Mouse (Mus musculus) midbrain, embryonic 10.5 days (tissue): ENCODE measurements at regions not wholly inside any gene's neighbourhood (a gene's known extent, or its start where the extent isn't known, plus 50 kb on each side); places are given as distances from the start of the nearest gene placed in this dataset.

Experiments used
- DNase-seq: peaks from one replicate; pipeline ENCODE4 v3.0.0-alpha.2; 2017; ENCODE audit warnings: low spot score
- H3K27ac ChIP-seq: fragments of 300-500 bp; sonication (generic); replicated peaks from 2 replicates; pipeline ENCODE4 v1.5.1; 2016; ENCODE audit warnings: mild to moderate bottlenecking
- H3K27me3 ChIP-seq: fragments of 300-500 bp; sonication (generic); 2 replicates; pipeline ENCODE4 v1.6.1; 2016; ENCODE audit warnings: low read depth, mild to moderate bottlenecking; ENCODE audit not compliant: poor library complexity, severe bottlenecking
- H3K36me3 ChIP-seq: fragments of 300-500 bp; sonication (generic); 2 replicates; pipeline ENCODE4 v1.6.1; 2016; ENCODE audit warnings: mild to moderate bottlenecking, moderate library complexity
- H3K4me1 ChIP-seq: fragments of 300-500 bp; sonication (generic); 2 replicates; pipeline ENCODE4 v1.6.1; 2016
- H3K4me3 ChIP-seq: fragments of 300-500 bp; sonication (generic); 2 replicates; pipeline ENCODE4 v1.5.1; 2016; ENCODE audit warnings: mild to moderate bottlenecking, moderate library complexity
- H3K9me3 ChIP-seq: fragments of 300-500 bp; sonication (generic); replicated peaks from 2 replicates; pipeline ENCODE4 v1.6.1; 2016; ENCODE audit warnings: mild to moderate bottlenecking
- WGBS: fragments of 180-500 bp; shearing (Covaris S2); methylation state at CpG from one replicate; pipeline ENCODE4 v1.1.7; 2016; 5-methylcytosine and 5-hydroxymethylcytosine counted together

DNA sequence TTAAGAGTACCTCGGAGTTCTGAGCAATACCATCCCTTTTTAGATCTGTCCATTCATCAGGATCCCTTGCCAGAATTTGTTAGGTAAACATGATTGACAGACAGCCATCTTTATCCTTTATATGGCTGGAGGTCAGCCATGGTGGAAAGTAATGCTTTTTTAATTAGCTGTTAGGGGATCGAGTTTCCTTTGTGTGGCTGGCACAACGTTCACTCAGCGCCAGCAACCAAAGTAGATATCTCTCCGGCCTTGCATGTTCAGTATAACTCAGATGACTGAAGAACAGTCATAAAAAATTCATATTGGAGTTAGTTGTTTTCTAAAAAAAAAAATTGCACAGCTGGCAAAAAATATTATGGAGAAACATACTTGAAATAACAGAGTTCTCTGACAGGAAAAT is 186.4 kb downstream of the Rps12 start:
- H3K27me3 ChIP-seq = no peaks in the 10 kb centered on the region
- H3K4me1 ChIP-seq = no peaks in the 10 kb centered on the region
- no peak overlapping the region for H3K4me3 ChIP-seq
- no peak overlapping the region for H3K27ac ChIP-seq
- WGBS = 50% methylated on average over 5 of the region's 5 CpGs
- H3K36me3 ChIP-seq = no peaks in the 10 kb centered on the region
- DNase-seq = no peak
- no peaks in the 10 kb centered on the region for H3K9me3 ChIP-seq

DNA sequence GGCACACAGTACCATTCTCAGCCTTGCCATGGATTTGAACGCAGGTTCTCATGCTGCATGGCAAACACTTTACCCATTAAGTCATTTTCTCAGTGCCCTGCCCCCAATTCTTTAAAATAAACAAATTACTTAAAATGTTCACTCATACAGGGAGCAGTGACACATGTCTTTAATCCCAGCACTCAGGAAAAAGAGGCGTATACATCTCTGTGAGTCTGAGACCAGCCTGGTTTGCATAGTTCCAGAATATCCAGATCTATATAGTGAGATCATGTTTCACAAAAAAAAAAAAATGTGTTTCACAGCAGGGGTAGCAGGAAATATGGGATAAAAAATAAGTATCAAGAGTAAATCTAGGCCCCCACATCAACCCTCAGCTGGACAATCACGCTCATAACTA is 191.5 kb downstream of the Rps12 start:
- Histone ChIP-seq H3K27ac (no peak overlapping the region), H3K27me3 (no peaks in the 10 kb centered on the region), H3K9me3 (no peaks in the 10 kb centered on the region), H3K36me3 (no peaks in the 10 kb centered on the region), H3K4me1 (no peaks in the 10 kb centered on the region), H3K4me3 (no peak overlapping the region)
- 88% methylated on average over 3 of the region's 3 CpGs for WGBS
- no peak for DNase-seq

DNA sequence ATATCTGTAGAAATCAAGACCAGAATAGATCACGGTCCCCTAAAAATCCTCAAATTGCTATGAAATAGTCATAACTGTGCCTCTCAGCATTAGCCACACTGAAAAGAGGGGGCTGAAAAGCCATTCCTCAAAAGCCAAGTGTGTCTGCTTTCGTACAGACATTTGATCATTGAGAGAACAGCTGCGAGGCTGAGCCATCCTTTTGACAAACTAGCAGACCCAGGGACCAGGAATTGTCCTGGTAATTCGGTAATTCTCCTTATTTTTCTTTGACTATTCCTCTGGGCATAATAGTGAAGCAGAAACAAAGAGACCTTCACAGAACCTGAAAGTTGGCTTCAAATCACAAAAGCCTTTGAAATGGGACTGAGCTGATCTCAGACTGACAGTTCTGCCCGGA is 206.8 kb downstream of the Rps12 start:
- no peak for DNase-seq
- no peaks in the 10 kb centered on the region for H3K9me3 ChIP-seq
- H3K4me1 ChIP-seq = peaks cover 7% of the 10 kb centered on the region; the same call in 1 of the 2 replicates
- H3K4me3 ChIP-seq = no peak overlapping the region
- 54% methylated on average over 5 of the region's 5 CpGs for WGBS
- H3K36me3 ChIP-seq = no peaks in the 10 kb centered on the region
- H3K27me3 ChIP-seq = no peaks in the 10 kb centered on the region
- 0 out of 2 replicates have a peak overlapping the region, but pooled peaks have one; percentile 10 for H3K27ac ChIP-seq

DNA sequence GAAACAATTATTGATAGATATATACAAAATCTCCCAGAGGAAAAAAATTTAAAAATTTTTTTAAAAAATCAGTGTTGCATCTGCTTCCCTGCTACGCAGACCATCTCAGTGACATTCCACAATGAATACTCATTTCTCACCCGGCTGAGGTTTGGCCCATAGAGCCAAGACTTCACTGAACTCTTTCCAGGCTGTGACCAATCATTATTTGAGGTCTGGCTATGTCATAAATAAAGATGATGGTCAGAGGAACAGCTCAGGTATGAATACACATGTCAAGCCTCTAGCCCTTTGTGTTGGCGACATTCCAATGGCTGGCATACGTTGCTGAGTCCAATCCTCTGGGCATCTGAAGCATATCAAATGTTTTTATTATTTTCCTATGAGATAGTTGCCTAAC is 216.1 kb downstream of the Rps12 start:
- no peak overlapping the region for H3K27ac ChIP-seq
- no peak overlapping the region for H3K4me3 ChIP-seq
- H3K4me1 ChIP-seq = no peaks in the 10 kb centered on the region
- H3K27me3 ChIP-seq = no peaks in the 10 kb centered on the region
- no peaks in the 10 kb centered on the region for H3K36me3 ChIP-seq
- H3K9me3 ChIP-seq = no peaks in the 10 kb centered on the region
- DNase-seq = no peak
- WGBS = 93% methylated on average over 4 of the region's 4 CpGs

DNA sequence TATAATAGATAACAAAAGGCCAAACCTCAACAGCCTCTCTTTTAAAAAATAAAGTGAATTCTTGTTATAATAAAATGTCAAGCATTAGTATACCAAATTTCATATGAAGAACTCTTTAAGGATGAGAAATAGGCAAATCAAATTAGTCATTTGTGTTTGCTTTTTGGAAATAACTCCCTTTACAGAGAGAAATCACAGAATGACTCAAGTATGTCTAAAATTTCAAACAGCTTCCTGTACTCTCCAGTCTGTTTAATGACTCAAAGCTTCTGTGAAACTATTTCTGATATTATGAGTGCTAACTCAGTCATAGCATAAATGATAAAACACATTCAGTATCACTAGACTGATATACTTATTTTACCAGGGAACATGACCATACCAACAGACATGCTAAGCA is 217.7 kb downstream of the Rps12 start:
- Histone ChIP-seq H3K27ac (no peak overlapping the region), H3K9me3 (no peaks in the 10 kb centered on the region), H3K4me3 (no peak overlapping the region), H3K27me3 (no peaks in the 10 kb centered on the region), H3K4me1 (no peaks in the 10 kb centered on the region), H3K36me3 (no peaks in the 10 kb centered on the region)
- no peak for DNase-seq

DNA sequence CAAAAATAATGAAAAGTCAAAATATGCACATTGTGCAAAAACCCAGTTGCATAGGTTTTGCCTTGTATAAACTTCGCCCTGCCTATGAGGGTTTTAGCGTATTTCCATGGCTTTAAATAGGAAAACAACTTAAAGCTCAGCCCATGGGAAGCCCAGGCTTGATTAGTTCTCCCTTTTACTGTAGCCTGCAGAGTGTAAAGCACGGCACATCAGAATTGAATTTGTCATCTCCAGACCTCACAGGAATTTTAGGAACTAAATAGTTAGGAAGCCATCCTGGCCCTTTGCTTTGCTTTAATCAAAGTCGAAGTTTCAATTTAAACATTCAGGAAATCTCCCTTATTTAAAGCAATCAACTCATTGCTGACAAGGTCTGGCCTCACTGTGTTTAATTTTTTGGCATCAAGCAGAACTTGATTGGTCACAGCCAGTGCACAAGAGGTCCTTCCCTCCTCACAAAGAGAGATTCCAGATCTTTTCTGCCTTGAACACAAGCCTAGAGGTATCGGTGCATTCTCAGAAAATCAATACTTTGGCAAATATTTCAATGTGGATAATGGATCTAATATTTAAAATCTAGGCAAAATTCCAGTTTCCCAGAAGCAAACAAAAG is 211.8 kb upstream of the Eya4 start:
- H3K36me3 ChIP-seq = no peaks in the 10 kb centered on the region
- no peaks in the 10 kb centered on the region for H3K9me3 ChIP-seq
- H3K4me1 ChIP-seq = no peaks in the 10 kb centered on the region
- 90% methylated on average over 5 of the region's 5 CpGs for WGBS
- no peaks in the 10 kb centered on the region for H3K27me3 ChIP-seq
- no peak overlapping the region for H3K4me3 ChIP-seq
- no peak for DNase-seq
- no peak overlapping the region for H3K27ac ChIP-seq

DNA sequence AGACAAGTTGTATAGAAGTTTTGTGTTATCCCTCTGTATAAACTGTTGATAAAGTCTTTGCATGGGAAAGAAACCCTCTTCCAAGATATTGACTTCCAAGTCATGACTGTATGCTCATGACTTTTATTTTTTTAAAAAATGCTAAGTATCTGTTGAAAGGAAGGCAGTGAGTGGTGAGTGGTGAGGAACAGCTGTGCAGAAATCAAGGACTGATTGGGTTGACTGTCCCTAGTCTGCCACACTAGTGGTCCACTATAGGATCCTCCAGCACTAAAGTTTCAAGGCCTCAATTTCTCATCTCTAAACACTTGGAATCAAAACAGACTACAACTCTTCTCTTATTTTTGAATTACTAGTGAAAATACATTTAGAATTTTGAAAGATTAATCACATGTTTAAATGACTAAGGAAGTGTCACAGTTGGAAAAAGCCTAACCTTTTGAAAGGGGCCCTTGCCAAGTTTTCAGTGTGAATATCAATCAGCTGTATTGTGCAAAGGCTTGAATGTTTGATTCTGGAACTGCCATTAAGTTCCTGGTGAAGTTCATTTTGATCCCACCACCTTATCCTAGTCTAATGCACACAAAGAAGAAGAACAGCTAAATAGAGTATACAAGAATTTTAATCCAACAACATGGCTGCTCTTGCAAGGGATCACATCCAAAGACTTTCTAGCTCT is 209.5 kb upstream of the Eya4 start:
- Histone ChIP-seq H3K27me3 (no peaks in the 10 kb centered on the region), H3K36me3 (no peaks in the 10 kb centered on the region), H3K9me3 (no peaks in the 10 kb centered on the region), H3K27ac (no peak overlapping the region), H3K4me1 (no peaks in the 10 kb centered on the region), H3K4me3 (no peak overlapping the region)
- DNase-seq = no peak

DNA sequence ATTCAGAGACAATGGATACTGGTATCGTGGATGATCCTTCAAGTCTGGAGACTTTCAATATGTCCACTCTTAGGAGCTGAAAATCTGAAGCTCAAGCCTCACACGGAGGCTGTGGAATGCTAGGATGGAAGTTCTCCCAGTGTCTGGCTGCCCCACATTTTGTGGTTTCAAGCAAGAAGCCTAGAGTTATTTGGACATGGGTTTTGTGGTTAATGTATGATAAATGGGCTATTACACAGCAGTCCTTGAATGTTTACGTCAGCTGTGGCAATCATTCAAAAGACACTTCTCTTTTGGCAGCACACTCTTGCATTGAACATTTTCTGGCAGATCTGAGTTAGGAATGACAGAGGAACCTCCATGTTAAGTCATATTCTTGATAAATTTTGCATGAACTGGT is 207.2 kb upstream of the Eya4 start:
- Histone ChIP-seq H3K36me3 (no peaks in the 10 kb centered on the region), H3K27me3 (no peaks in the 10 kb centered on the region), H3K4me3 (no peak overlapping the region), H3K4me1 (no peaks in the 10 kb centered on the region), H3K27ac (no peak overlapping the region), H3K9me3 (no peaks in the 10 kb centered on the region)
- WGBS = 89% methylated on average over 3 of the region's 3 CpGs
- DNase-seq = no peak

DNA sequence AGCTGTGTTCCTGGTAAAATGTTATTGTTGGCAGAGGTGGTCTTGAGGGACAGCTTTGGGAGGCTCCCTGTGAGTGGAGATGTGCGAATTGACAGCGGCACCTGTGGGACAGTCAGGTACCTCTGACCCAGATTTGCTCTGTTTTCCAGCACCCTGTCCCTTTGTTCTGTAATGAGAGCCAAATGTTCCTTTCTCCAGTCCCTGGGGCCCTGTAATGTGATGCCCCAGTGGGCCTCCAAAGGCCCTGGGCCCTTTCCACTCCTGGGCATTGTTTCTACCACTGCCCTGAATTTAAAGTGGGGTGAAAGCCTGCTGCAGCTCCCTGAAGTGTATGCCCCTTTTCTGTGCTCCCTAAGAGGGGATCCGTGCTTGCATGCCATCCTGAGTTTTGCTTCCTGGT is 198.6 kb upstream of the Eya4 start:
- Histone ChIP-seq H3K36me3 (no peaks in the 10 kb centered on the region), H3K27me3 (no peaks in the 10 kb centered on the region), H3K4me1 (peaks cover 10% of the 10 kb centered on the region), H3K9me3 (no peaks in the 10 kb centered on the region), H3K4me3 (no peak overlapping the region), H3K27ac (peak overlapping the region; percentile 57; the same call in 1 of the 2 replicates)
- 19% methylated on average over 3 of the region's 3 CpGs for WGBS
- no peak for DNase-seq

DNA sequence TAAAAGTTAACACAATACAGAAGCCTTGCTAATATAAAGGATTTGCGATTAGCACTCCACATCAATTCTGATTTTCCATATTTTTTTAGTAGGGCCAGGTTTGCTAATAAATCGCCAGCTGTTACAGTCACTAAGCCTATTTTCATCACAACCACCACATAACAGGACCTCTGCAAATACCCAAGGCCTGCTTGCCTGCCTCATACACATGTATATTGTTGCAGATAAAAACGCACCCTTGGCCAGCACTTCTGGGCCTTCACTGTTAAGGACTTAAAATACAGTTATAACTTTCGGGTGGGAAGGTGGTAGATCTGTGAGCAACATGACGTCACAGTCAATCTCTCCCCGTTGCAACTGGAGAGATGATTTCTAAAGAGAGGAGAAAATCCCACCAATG is 197.7 kb upstream of the Eya4 start:
- no peaks in the 10 kb centered on the region for H3K9me3 ChIP-seq
- H3K27me3 ChIP-seq = no peaks in the 10 kb centered on the region
- DNase-seq = no peak
- no peak overlapping the region for H3K4me3 ChIP-seq
- 91% methylated on average over 6 of the region's 6 CpGs for WGBS
- H3K4me1 ChIP-seq = peaks cover 10% of the 10 kb centered on the region
- H3K36me3 ChIP-seq = no peaks in the 10 kb centered on the region
- no peak overlapping the region for H3K27ac ChIP-seq

DNA sequence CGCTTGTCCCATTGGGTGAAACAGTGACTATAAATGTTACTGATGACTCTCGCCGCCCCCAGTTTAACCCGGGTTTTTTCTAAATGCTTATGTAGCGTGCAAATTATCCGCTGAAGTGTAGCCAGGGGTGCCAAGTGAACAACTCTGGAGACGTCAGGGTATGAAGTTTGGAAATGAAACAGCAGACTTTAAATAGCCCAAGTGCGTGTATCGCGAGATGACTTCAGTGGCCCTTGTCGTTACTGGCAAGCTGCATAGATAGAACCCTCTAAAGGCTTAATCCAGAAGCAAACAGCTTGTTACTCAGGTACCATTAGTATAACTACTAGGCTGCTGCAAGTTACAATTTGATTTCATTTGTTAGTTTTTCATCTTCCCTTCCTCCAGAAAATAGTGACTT is 192.1 kb upstream of the Eya4 start:
- Histone ChIP-seq H3K4me3 (no peak overlapping the region), H3K9me3 (no peaks in the 10 kb centered on the region), H3K27ac (no peak overlapping the region), H3K4me1 (peaks cover 9% of the 10 kb centered on the region), H3K36me3 (no peaks in the 10 kb centered on the region), H3K27me3 (no peaks in the 10 kb centered on the region)
- 83% methylated on average over 11 of the region's 11 CpGs for WGBS
- DNase-seq = no peak

DNA sequence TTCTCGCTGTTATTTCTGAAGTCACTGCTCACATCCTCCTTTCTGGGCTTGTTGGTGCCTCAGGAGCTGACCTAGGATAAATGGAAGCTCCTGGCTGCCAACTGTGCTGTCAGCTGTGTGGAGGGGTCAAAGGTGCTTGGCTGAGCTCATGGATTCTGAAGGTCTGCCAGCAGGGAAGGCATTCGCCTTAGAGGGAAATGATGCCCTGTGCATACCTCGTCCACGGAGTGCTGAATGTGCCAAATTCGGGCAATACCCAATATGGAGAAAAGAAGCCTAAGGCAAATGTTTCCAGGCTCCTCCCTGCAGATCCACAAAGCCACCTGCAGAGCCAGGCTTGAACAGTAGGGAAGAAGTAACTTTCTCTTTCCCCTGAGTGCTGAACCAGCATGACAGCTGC is 191.3 kb upstream of the Eya4 start:
- Histone ChIP-seq H3K4me1 (peaks cover 9% of the 10 kb centered on the region), H3K27me3 (no peaks in the 10 kb centered on the region), H3K9me3 (no peaks in the 10 kb centered on the region), H3K4me3 (no peak overlapping the region), H3K27ac (no peak overlapping the region), H3K36me3 (no peaks in the 10 kb centered on the region)
- 44% methylated on average over 5 of the region's 5 CpGs for WGBS
- no peak for DNase-seq

DNA sequence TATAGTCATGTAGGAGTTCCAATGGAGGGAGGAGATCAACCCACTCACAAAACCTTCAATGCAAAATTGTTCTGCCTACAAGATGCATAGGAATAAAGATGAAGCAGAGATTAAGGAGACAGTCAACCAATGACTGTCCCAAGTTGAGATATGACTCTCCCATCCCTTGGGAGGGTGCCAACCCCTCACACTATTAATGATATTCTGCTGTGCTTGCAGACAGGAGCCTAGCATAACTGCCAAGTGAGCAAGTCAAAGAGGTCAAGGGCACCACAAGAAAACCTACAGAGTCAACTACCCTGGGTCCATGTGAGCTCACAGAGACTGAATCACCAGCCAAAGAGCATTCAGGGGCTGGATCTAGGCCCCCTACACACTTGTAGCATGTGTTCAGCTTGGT is 184.1 kb upstream of the Eya4 start:
- Histone ChIP-seq H3K4me3 (no peak overlapping the region), H3K36me3 (no peaks in the 10 kb centered on the region), H3K9me3 (no peaks in the 10 kb centered on the region), H3K4me1 (peaks cover 3% of the 10 kb centered on the region; the same call in 1 of the 2 replicates), H3K27me3 (no peaks in the 10 kb centered on the region), H3K27ac (no peak overlapping the region)
- no peak for DNase-seq
